Mouse (Mus musculus): Measurements from ENCODE around the gene Gm11549.

DNA sequence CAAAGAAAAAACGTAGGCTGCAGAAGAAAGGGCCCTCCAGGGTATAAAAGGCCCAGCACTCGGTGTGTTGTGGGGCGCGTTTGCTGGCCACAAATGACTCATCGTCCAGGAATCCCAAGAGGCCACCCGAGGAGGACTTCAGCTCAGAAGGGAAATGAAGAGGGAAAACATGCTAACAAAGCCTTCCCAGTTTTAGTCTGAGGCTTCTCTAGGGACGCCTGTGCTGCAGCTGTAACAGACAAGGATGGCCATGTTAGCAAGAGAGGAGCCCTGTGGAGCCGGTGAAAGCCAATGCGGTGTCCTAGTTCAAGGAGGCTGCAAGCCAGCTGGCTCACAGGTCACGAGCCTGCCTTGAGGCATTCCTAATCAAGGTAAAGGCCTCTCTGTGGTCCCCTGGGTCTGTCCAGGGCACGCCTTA is 39.8 kb downstream of the Gm11549 start:
- TF ChIP-seq TAL1 (IDR thresholded peaks at IDR 0.05; ENCODE audit: low read length) (no peak), GATA1 (IDR thresholded peaks at IDR 0.05; ENCODE audit: low read length) (no peak)
